Mouse (Mus musculus) ovary, postnatal 10 days (tissue): ENCODE measurements around the gene Grhl1.

ENCODE experiments used
- DNase-seq: peaks from one replicate; pipeline ENCODE4 v3.0.0; 2022; ENCODE audit warnings: low spot score

Gene Grhl1

DNA sequence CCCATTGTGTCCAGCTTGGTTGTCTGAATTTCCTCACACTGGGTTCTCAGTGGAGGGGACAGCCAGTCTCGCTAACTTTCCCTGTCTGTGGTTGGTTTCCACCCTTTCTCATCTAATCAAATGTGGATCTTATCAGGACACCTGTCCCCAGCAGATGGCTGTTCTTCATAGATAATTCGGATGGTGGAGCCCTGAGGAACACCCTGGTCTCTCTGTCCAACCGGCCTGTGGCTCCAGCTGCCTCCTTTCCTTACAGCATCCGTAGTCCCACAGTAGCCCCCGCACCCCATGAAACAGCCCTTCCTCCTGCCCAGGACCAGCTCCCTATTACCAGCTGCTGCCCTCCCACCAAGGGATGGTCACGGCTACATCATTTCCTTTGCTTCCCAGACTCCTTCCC is 73.8 kb downstream of the Grhl1 start:
- DNase-seq, result no peak

DNA sequence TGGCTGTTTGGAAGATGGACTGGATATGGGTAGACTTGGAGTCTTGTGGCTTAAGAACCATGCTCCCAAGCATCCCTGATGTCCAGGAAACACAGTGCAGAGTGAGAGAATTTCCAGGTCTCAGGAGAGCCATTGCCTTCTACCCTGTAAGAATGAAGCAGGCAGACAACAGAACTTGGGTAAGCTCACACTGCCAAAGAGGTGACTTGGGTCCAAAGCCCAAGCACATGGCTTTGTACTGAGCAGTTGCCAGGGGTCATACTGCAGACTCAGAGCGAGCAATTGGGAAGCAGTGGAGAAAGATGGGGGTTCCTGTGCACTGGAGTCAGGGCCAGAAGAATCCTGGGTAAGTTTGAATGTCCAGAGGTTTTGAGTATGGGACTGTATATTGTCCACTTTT is 76.0 kb downstream of the Grhl1 start:
- DNase-seq, result no peak

DNA sequence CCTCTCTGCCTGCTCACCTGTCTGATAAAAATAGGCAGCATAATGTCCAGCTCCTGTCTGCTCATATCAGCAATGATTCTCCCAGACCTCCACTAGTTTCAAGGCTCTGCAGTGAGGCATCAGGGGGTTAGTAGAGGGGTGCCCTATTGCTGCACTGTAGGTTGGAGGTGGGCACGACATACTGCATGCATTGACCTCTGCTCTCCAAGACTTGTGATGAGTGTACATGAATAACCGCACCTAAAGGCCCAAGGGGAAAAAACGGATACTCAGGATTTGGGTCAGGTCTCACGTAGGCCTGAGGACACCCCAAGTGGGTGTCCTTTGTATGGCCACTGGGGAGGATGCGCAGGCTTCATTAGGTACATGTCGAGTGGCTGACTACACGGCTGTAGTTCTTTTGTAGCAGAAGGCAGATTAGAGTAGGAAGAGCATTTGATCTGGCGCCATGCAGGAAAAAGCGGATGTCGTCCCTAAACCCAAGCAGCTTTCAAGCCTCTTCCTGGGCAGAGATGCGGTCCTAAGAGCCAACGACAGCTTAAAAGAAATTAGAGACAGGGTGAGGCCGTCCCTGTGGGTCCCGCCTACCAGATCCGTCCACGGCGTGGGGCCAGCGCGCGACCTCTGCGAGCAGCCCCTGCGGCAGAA is 78.5 kb downstream of the Grhl1 start:
- DNase-seq, result no peak

DNA sequence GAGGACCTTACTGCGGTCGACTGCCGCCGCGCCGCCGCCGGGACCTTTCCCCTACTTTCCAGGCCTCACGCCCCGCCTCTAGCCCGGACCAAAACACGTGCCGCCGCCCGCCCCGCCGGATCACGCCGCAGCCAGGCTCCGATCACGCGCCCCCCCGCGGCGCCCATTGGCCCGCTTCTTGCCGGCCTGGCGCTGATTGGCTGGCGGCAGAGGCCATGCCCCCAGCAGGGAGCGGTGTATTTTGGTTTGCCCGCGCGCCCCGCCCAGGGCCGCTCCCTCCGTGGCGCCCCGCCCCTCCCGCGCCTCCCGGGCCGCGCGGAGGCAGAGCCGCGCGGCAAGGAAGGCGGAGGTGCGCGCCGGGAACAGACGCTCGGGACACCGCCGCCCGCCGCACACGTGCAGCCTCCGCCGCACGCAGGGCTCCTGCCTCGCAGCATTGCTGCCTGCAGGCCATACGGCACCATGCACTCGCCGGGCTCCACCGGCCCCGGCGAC is 79.0 kb downstream of the Grhl1 start, which contains the start of gene Klf11:
Gene Klf11 (plus strand): TSS at position 212 of the 495 bp plus-strand sequence.
- peak; percentile 97 for DNase-seq

DNA sequence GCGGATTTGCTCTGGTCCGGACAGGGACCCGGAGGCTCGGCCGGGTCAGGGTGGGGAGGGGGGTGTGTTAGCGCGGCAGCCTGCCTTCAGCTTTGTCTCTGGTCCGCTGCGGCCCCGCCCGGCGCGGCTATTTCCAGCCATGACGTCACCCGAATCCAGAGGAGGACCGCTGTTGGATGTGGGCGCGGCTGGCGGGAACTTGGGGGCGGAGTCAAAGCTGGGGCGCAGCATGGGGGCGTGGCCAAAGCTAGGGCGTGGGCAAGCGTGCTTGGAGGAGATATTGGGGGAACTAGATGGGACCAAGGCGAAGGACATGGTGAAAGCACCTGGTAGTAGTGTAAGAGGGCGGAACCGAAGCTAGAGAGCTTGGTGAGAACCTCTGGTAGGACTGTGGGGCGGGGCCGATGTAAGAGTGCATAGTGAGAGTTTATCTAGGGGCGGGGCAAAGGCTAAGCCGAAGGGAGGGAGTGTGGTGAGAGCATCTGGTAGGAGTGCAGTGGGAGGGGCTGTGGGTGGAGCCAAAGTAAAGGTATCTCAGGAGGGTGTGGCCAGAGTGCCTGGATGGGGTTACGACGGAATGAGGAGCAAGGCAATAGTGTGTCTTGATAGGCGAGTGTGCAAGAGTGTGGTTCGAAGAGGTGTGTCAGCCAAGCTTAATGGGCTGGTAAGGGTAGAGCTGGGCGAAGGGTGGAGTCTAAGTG is 79.7 kb downstream of the Grhl1 start:
- peak; percentile 91 for DNase-seq

DNA sequence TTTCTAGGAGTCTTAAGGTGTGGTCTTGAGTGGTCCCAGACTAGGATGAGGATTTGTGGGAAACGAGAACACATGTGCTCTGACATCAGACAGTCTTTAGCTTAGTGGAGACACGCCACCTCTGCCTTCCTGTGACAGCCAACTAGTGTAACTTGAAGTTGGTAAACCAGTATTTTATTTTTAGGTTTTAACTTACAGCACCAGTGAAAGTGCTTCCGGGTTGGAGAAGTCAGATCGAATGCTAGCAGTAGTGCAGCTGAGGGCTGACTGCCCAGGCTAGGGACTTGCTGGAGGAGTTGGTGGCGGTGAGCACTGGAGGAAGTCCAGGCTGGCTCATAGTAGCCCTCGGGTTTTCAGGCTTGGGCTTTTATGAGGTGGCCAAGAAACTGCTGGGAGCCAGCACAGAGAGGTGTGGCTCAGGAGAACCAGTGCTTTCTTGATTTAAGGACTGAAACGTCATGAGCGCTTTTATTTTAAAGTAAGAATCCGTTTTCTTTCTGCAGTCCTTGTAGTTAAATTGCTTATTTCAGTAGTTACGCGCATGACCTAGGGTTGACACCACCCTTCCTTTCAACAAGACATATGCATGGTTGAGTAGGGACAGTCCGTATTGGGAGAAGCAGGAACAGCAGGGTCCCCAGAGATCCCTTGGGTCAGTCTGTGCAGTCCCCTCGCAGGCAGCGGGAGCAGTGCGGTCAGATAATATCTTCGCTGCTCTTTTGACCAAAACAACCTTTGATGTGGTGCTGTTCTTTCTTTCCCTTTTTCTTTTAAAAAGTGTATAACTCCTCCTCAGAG is 82.2 kb downstream of the Grhl1 start:
- DNase-seq, result no peak

DNA sequence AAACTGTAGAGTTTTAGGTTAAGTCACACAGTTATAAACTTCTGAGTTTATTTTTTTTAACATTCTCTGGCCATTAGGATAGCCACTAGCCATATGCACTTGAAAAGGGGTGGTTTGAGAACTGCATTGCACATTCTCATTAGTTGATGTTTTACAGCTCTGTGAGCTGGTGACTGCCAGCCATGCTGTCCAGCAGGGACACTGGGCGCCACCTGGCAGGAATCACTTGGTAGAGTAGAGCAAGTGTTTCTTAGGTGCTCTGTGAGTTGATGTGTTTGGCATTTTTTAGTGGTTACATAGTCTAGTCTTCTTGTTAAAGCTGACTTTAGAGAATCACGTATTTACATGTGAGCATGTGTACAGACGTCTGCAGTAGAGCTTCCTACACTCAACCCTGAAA is 84.4 kb downstream of the Grhl1 start:
- DNase-seq, result no peak

DNA sequence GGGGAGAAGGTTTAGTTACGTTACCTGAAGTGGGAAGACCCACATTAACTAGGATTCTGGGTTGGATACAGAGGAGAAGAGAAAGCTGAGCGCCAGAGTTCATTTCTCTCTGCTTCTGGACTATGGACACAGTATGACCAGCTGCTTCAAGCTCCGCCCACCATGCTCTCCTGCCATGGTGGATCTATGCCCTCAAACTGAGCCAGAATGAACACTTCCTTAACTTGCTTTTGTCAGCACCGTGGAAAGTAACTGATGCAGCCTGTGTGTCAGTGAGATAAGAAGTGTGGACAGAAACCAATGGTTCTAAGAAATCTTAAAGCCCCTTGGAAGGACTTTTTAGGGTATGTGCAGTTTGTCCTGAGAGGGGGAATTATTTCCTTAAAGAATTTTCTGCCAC is 86.9 kb downstream of the Grhl1 start:
- no peak for DNase-seq

DNA sequence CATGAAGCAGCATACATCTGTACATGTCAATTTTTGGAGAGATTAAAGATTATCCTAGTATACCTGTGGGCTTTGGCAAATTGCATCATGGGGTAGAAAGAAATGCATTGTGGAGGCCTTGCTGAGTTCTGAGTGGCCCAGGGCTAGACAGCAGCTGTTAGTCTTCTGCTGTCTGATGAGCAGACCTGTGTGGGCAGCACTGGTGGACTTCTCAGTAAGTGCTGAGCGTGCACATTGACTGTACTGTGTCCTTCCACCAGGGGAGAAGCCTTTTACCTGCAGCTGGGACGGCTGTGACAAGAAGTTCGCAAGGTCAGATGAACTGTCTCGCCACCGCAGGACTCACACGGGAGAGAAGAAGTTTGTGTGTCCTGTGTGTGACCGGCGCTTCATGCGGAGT is 87.8 kb downstream of the Grhl1 start:
- DNase-seq, result no peak

DNA sequence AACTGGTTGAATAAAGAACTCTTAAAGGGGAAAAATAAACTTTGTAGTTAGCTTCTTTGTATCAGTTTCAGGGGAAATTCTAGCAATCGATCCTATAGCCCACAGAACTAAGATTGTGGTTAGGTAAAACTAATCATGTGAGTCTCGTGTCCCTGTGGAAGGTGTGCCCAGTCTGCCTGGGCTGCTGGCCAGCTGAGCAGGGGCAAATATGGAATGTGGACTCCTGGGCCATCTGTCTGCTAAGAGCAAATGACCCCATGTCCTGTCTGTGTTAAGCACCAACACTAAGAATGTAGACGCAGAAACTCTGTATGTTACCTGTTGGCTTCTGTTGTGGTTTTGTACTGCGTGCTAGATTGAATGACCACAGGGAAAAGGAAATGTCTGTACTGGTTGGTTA is 89.0 kb downstream of the Grhl1 start:
- DNase-seq, result no peak

DNA sequence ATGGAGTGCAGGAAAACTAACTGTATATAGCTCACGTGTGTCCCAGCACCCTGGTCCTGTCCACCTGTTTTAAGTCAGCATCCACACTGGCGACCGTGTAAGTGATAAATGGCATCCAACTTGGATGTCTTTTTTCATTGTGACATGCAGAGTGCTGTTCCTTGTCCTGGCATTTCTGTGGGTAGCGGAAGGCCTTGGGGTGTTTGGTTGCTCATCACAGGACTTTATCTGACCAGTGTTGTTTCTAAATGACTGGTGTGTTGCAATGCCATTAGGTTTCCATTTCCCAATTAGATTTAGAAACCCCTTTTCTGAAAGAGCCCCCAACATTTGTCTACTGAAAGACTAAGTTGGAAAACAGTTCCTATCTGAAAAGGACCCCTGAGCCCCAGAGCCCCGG is 90.0 kb downstream of the Grhl1 start:
- no peak for DNase-seq
